Mouse (Mus musculus): ENCODE measurements around the gene Fetub.

DNA sequence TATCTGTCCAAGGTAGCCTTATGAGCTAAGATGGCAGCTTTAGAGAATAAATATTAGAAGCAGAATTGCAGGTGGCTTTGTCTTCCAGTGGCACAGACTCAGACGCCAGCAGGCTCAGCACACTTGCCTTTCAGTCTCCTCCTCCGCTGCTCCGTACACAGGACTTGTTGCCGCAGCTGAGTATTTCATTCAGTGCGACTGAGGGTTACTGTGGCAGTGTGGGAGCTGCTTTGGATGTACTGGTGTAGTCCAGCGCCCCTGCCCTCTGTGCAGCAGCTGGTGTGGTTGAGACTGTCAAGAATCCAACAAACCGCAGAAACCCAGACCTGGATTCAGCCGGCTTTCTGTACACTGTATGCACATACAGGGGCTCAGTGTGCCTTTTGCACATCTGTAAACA, 45.7 kb upstream of the Fetub start:
- TF ChIP-seq CTCF (IDR thresholded peaks at IDR 0.05; ENCODE audit: low read depth, low read length) (no peak), POLR2A (IDR thresholded peaks at IDR 0.05; ENCODE audit: borderline replicate concordance, low read depth, low read length) (no peak)
